Mouse (Mus musculus) cortical plate, adult 2 months (tissue): ENCODE results near the gene Oasl1.

Source experiments
- CTCF ChIP-seq: fragments of 200-500 bp; IDR thresholded peaks from 2 replicates; pipeline ENCODE4 v1.5.1; 2011; ENCODE audit warnings: mild to moderate bottlenecking, control low read depth, low read length; ENCODE audit not compliant: insufficient read depth; ENCODE audit errors: extremely low read depth
- POLR2A ChIP-seq: fragments of 200-500 bp; IDR thresholded peaks from 2 replicates; pipeline ENCODE4 v1.6.1; 2011; ENCODE audit warnings: mild to moderate bottlenecking, low read length, control low read depth; ENCODE audit not compliant: insufficient read depth; ENCODE audit errors: extremely low read depth

- TF ChIP-seq POLR2A (no peak), CTCF (no peak)
These were observed 25.9 kb downstream of the Oasl1 start for GRCm38 (mm10) chr5:114948891-114949290.
